Mouse (Mus musculus) T-helper 1 cell (primary cell): ENCODE results near the gene Tcfl5.

Experiments
- in situ Hi-C: fragments of 300-600 bp; cut with MboI, MseI; formaldehyde crosslinking; loops from one replicate; pipeline ENCODE4 v1.15.1; 2025; ENCODE audit warnings: high pct_unique_total_duplicates

Tcfl5 gene

DNA sequence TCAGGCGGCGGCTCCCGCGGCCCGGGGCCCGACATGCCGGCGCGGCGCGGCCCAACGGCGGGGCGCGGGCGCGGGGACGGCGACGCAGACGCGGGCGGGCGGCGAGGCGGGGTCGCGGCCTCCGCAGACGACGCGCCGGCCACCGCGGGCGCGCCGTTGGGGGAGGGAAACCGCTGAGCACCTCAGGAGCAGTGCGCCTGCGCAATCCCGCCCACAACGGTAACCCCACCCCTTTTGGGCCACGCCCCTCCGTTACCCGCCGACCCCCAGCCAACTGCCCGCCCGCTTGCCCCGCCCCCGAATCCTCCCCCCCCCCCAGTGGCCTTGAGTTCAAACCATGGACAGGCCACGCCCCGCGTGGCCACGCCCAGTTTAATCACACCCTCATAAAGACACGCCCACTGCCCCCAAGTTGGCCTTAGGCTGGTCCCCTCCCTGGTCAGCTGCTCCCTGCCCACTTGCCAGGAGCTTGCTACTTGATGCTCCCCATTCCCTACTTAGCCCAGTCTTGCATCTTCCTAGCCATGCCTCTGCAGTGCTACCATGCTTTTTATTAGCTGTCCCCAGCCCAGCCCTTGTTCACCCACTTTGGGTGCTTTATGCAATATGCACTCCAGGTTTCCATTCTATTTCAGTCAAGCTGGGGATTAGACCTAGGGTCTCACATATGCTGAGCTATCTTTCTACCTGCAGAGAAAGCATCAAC lies at the start of gene Tcfl5:
Gene Tcfl5 (minus strand): TSS at position 154 of the 706 bp plus-strand sequence.
- in situ Hi-C loops = no loop called here

DNA sequence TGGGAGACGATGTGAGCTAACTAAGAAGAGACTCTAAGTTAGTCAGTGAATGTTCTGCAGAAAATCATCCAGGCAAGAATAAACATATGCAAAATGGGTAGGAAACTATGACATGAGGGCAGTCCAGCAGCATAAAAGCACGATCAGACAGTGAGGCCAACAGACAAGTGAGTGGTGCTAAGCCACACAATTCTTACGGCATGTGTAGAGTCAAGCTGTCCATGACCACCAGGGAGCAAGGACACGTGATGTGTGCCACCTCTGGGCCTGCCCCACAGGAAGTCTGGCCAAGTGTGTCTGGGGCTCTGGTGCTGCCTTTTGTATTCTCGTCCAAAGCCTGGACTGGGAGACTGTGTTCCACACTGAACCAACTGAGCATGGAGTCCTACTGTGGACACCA lies 47.3 kb upstream of the Tcfl5 start:
- in situ Hi-C loops = no loop called here

GRCm38 (mm10) chr2:180684031-180684430 lies 41.5 kb upstream of the Tcfl5 start:
- in situ Hi-C loops = no loop called here

DNA sequence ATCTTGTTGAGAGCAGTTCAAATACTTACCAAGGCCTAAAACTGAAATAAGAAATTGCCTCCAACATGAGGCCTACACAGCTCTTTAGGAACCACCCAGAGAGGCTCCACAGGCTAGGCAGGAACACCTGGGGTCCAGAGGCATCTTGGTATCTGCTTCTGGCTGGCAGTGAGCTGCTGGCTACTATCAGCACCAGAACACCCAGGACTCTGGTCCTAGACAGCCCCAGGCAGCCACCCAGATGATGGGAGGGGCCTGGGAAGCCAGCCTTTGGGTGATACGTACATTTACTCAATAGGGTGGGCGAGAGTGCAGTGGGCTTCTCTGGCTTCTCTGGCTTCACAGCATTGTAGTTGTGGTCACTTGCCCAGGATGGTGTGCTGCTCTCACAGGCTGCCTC lies 41.0 kb upstream of the Tcfl5 start:
- in situ Hi-C loops = no loop called here

- in situ Hi-C loops = no loop called here
Observed at GRCm38 (mm10) chr2:180681225-180681624, 38.7 kb upstream of the Tcfl5 start.

GRCm38 (mm10) chr2:180678609-180679140 lies 36.2 kb upstream of the Tcfl5 start:
- in situ Hi-C loops = no loop called here

- in situ Hi-C loops = no loop called here
Observed at GRCm38 (mm10) chr2:180676706-180677105, 34.2 kb upstream of the Tcfl5 start.

- in situ Hi-C loops = no loop called here
Observed at GRCm38 (mm10) chr2:180662008-180662407, 19.5 kb upstream of the Tcfl5 start.

- in situ Hi-C loops = no loop called here
Observed at GRCm38 (mm10) chr2:180660521-180660920, 18.0 kb upstream of the Tcfl5 start.

- in situ Hi-C loops = no loop called here
Observed at GRCm38 (mm10) chr2:180659353-180660150, 17.0 kb upstream of the Tcfl5 start.

DNA sequence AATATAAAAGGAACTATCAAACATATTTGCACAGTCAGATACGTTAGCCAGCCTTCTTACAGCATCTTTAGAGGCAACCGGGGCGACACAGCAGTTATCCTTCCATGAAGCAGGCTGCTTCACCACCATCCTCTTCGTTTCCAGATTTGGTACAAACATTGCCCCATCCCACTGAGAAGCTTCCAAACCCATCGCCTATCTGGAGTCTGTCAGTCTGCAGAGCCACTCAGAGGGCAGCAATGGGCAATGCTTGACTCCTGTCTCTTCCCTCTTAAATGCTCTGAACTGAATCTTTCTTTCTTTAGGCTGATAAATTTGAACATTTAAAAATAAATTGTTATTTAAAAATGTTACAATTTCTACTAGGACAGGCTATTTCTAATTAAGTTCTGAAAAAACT lies 15.9 kb upstream of the Tcfl5 start:
- in situ Hi-C loops = no loop called here

DNA sequence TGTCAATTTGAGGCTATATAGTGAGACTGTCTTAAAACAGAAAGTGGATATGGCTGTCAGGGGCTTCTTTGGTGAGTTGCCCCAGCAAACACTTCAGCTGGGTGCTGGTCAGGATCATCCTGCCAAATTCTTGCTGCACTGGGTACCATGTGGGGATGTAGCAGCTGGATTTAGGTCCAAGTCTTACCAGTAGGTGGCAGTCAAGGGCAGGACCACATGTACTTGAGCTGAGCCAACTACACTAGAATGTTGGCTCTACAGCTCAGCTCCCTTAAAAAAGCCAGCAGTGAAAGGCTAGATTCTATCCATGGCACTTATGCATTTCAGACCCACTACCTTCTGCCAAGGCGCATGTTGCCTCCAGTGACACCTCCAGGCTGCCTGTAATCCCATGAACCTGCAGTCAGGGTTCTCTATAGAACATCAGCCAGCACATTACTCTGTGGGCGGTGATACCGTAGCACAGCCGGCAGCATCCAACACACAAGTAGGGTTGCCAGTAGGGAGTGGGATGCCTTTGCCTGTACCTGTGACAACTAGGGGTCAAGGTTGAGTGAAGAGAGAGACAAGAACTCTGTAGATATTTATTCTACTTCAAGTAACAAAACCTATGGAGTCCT lies 15.0 kb upstream of the Tcfl5 start:
- in situ Hi-C loops = no loop called here

GRCm38 (mm10) chr2:180655150-180655549 lies 12.6 kb upstream of the Tcfl5 start:
- in situ Hi-C loops = no loop called here

GRCm38 (mm10) chr2:180654666-180655065 lies 12.2 kb upstream of the Tcfl5 start:
- in situ Hi-C loops = no loop called here

GRCm38 (mm10) chr2:180646841-180647240 lies 4.3 kb upstream of the Tcfl5 start:
- in situ Hi-C loops = no loop called here

DNA sequence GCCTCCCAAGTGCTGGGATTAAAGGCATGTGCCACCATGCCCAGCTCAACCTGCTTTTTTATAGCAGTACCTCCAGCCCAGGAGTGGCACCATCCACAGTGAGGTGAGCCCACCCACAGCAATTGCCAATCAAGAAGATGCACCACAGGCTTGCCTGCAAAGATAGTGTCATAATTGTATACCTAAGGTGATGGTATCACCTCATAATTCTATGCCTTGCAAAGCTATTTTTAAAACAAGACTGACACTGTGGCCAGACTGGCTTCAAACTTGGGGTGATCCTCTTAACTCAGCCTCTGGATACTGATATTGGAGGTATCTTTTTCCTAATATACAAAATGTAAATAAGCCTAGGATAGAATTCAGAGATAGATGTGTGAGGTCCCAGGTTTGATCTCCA lies 1.1 kb upstream of the Tcfl5 start:
- in situ Hi-C loops = no loop called here

- in situ Hi-C loops = no loop called here
Observed at GRCm38 (mm10) chr2:180641576-180642554, 643 bp downstream of the Tcfl5 start.

DNA sequence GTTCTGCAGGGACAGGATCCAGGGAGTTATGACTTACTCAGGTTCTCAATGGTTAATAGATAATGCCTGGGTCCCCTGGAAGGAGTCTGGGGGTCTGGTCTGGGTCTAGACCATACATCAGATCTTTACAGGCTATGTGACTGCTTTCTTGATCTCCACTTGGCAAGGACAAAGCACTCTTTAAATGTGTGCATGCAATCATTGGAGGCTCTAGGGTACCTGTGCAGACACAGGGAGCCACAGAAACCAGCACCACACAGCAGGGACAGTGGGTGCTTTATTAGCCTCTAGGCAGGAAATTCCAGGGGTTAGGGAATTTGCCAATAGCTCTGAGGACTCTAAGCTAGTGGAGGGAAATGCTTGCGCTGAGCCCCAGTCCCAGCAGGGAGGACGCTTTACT lies 30.6 kb downstream of the Tcfl5 start:
- in situ Hi-C loops = no loop called here

GRCm38 (mm10) chr2:180610283-180610682 lies 32.2 kb downstream of the Tcfl5 start:
- in situ Hi-C loops = no loop called here

DNA sequence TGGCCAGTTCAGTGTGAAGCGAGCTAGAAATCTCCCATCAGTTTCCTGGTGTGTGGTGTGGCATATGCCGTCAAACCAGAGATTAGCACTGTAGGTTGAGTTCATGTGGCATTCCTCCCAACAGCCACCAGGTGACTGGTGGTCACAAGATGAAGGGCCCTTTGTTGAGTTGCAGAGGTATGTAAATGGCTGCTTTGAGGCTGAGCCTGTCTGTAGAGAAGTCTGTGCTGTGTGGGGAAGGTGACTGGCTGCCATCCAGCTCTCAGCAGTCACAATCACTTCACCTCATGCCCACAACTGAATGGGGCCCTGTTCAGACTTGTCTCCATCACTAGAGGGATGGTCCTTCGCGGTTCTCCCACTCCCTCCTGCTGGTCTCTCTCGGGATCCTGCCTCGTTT lies 37.7 kb downstream of the Tcfl5 start:
- in situ Hi-C loops = no loop called here

DNA sequence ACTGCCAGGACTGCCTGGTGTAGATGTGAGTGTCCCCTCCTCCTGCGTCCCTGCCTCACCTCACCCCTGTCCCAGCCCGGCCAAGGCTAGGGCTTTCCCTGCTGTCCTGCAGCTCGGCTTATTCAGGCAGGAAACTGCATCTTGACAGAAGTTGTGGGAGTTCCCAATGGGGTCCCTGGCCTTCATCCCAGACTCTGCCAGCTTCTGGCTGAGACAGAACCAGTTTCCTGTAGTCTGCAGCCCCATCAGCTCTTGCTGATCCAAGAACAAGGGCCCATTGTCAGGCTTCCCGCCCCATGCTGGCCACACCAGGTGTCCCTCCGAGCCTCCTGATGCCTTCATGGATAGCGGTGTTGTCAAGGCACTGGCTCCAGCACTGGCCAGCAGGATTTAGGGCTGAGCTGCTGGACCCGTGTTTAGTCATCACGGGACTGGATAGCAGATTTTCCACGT lies 41.9 kb downstream of the Tcfl5 start:
- in situ Hi-C loops = no loop called here
